Mouse (Mus musculus) cerebellum, postnatal 10 days (tissue): ENCODE measurements around the gene Eif2b1.

Experiments
- DNase-seq, 2 experiments: peaks; one replicate each; pipeline ENCODE4 v3.0.0; 2021; ENCODE audit warnings: mixed read lengths in 2 of 2

Gene Eif2b1

GRCm38 (mm10) chr5:124541602-124541973 is 37.3 kb downstream of the Eif2b1 start:
- DNase-seq, result no peak

DNA sequence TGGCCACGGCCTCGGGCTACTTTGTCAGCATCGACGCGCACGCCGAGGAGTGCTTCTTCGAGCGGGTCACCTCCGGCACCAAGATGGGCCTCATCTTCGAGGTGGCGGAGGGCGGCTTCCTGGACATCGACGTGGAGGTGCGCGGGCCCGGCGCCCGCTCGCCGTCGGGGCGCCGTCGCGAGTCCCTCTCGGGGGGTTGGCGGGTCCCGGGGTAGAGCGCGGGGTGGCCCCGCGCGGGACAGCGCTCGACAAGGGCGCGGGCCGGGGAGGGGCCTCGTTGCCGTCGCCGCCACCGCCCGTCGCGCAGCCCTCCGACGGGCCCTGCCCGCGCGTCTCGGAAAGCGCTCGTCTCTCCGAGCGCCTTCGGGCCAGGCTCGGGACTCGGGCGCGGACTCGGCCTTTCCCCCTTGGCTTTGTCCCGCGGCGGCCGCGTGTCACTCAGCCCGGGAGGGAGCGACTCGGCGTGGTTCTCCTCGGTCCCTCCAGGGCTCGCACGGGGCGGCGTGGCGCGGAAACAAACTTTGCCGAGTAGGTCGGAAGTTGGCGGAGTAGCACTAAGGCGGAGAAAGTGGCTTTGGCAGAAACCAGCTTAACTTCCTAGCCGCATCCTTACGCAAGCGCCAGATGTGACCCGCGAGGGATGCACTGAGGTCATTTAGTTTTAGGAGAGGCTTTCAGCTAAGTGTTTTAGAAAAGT is 37.9 kb downstream of the Eif2b1 start:
- peak; percentile 68 to 69 for DNase-seq

DNA sequence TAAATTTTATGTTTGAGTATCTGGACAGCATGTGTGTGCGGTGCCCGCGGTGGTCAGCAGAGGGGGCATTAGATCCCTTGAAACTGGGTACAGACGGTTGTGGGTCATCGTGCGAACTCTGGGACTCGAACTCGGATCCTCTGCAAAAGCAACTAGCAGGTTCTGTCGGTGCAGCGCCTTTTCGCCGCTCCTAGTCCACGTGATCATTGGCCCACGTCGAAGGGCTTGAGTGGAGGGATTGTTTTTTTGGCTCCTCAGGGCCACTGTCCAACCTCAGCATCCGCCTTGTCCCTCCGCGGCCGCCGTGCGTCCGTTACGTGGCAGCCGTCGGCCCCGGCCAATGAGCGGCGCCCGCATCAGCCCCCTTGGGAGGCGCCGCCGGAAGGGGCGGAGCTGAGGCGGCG is 38.5 kb downstream of the Eif2b1 start, which contains the start of gene Tmed2:
Gene Tmed2, plus strand, starts transcription at position 313 of the 404 bp plus-strand sequence.
- DNase-seq, result peak; percentile 96 to 98

GRCm38 (mm10) chr5:124539905-124540304 is 39.0 kb downstream of the Eif2b1 start:
- DNase-seq, result no peak

DNA sequence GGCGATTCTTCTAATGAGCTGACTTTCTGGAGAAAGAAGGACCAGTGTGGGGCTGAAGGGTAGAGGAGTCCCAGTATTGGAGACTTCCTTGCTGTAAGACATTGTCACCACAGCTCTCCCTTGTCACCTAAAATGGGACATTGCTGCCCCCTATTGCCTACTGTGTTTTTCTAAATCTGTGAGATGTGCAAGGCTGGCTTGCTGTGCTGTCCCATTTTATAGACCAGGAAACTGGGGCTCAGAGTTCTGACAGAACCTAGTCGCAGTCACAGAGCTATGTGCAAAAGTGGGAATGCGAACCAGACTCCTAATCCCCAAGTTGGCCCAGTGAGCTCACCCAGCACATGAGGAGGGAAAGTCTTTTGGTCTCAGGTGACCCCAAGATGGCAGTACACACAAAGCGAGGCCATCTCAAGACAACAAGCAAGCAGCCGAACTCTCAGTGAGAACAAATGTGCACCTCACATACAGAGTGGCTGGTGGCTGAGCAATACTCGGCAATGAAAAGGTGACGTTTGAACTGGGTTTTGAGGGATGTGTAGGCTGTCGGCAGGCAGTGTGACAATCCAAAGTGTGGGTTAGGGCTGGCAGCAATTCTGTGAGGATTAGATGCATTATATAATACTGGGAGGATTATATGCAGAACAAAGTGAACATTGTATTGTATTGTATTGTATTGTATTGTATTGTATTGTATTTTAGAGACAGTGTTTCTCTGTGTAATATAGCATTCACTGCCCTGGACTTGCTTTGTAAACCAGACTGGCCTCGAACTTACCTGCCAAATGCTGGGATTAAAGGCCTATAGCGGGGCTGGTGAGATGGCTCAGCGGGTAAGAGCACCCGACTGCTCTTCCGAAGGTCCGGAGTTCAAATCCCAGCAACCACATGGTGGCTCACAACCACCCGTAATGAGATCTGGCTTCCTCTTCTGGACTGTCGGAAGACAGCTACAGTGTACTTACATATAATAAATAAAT is 39.8 kb downstream of the Eif2b1 start:
- DNase-seq, result peak; percentile 74 to 76

- DNase-seq, result peak; percentile 52 to 59
Observed at GRCm38 (mm10) chr5:124536776-124537175, 42.2 kb downstream of the Eif2b1 start.

- no peak for DNase-seq
Observed at GRCm38 (mm10) chr5:124535016-124535415, 43.9 kb downstream of the Eif2b1 start.

DNA sequence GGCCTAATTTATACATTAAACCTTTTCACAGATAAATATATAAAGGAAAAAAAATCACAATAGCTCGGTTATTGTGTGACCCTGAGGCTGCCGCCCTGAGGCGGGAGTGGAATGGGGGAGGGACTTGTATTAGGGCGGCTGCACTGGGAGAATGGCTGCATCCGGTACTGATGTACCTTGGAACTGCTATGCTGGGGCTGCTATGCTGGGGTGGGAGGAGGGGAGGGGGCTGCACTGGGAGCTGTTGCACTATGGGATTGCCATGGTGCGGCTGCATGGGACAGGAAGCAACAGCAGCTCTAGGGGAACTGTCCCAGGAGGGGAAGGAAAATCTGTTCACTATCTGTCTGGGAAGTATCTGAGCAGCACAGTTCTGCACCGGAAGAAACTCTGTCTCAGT is 46.5 kb downstream of the Eif2b1 start:
- DNase-seq, result no peak

DNA sequence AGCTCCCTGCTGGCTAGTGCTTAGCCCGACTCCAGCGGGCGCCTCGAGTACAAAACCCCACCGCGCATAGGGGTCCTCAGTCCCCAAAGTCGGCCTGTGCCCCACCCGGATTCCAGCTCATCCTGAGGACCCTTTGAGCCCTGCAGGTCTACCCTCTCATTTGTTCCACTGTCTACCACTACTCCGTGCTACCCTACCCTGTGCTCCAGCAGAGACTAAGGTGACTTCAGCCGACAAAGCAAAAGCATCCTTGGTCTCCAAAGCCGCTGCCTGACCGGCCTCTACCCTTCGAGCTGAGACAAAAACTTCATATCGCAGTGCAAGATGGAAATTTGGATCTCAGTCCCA is 47.4 kb downstream of the Eif2b1 start:
- DNase-seq, result no peak

- DNase-seq, result peak; percentile 91 to 95
Observed at GRCm38 (mm10) chr5:124530655-124531582, 48.0 kb downstream of the Eif2b1 start, which contains the start of gene Rilpl1. Rilpl1 (minus strand) TSS chr5:124531391.

GRCm38 (mm10) chr5:124529697-124530096 is 49.2 kb downstream of the Eif2b1 start:
- no peak for DNase-seq

DNA sequence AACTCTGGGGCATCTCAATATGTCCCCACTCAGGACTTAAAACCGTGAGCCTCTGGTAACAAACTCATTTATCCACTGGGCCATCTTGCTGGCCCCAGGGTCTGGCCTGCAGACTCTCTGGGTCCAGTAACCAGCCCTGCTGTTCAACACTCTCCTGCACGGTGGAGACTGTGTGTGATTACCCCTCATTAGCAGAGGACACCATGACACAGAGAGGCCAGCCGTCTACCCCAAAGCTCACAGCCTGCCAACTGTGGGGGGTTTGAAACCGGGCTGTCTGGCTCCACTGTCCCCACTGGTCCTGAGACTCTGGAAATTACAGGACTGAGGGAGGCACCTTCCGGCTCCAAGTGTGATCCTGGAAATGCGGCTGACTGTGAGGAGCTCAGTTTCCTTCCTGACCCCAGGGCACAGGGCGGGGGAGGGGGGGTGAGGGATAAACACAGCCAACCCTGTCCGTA is 49.7 kb downstream of the Eif2b1 start:
- no peak for DNase-seq

DNA sequence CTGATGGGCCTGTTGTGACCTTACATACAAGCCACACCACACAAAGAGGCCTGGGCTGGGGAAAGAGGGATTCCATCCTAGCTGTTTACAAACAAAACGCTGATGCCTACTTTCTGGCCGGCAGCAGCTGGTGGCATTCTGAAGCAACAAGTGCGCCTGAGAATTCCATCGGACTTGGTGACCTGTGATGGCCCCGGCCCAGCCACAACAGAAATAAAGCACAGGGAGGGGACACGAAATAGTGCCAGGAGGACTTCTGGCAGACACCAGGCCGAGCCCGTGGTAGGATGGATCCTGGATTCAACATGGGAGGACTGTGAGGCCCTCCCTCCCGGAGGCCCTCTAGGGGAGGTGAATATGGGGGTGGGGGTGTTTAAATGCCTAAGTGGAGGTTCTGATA is 50.1 kb downstream of the Eif2b1 start:
- no peak for DNase-seq

DNA sequence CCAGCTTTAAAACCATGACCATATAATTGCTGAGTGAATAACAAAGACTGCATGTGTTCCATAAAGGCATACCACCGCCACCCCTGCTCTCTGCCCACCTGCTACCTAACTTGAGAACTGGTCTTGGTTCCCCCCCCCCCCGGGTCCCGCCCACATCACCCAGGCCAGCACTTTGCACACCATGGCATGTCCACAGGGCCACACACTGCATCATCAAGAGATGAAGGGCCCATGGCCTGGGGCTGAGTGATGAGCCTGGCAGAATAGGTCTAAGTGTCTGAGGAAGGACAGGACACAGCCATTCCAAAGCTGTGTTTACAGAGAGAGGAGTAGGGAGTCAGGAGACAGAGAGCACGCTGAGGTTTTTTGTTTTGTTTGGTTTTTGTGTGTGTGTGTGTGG is 50.6 kb downstream of the Eif2b1 start:
- DNase-seq, result no peak

- no peak for DNase-seq
Observed at GRCm38 (mm10) chr5:124524943-124525342, 54.0 kb downstream of the Eif2b1 start.

GRCm38 (mm10) chr5:124523032-124523431 is 55.9 kb downstream of the Eif2b1 start:
- no peak for DNase-seq

DNA sequence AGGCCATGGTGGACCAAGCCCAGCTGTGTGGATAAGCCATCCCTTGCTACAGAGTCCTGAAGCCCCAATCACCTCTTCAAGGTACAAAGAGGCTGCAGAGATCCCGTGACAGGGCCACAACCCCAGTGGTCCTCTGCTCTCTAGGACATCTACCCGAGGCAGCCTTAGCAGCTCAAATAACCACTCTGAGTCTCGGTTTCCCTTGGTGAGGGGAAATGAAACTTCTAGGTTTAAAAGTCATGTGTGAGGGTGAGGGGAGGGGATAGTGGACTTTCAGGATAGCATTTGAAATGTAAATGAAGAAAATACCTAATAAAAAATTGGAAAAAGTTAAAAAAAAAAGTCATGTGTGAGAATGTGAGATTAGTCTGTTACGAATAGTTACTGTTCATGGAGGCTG is 57.3 kb downstream of the Eif2b1 start:
- DNase-seq, result no peak
